Mouse (Mus musculus) spleen, adult 18-20 months (tissue): ENCODE measurements around the gene Adck2.

Source experiments
- DNase-seq, 2 experiments: peaks; one replicate each; pipeline ENCODE4 v3.0.0; 2022; ENCODE audit warnings: mixed read lengths in 2 of 2

Gene Adck2

GRCm38 (mm10) chr6:39573791-39574554, at the start of gene Adck2:
Adck2 (plus strand) TSS chr6:39573873.
- DNase-seq = peak; percentile 66 to 68

DNA sequence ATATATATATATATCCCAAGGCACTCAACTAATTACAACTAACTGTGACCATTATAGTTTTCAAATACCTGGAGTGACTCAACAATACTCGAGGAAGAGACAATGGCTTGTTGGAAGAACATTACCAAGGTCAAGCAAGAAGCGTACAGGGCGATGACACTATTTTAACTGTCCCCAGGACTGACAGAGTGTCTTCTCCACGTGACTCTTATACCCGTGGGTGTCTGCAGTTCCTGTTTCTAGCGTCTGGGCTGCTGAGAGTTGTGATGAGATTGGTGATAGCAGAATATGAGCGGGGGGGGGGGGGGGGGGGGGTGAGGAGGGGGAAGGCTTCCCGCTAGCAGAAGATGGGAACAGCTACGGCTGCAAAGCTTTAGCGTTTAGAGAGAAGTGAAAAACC, 46.9 kb upstream of the Adck2 start:
- peak in 1 of 2 experiments; percentile 9 for DNase-seq

- DNase-seq = peak in 1 of 2 experiments; percentile 11
Measured at GRCm38 (mm10) chr6:39527337-39527784, 46.3 kb upstream of the Adck2 start.

- DNase-seq = peak in 1 of 2 experiments; percentile 7
Measured at GRCm38 (mm10) chr6:39527811-39528210, 45.9 kb upstream of the Adck2 start.

DNA sequence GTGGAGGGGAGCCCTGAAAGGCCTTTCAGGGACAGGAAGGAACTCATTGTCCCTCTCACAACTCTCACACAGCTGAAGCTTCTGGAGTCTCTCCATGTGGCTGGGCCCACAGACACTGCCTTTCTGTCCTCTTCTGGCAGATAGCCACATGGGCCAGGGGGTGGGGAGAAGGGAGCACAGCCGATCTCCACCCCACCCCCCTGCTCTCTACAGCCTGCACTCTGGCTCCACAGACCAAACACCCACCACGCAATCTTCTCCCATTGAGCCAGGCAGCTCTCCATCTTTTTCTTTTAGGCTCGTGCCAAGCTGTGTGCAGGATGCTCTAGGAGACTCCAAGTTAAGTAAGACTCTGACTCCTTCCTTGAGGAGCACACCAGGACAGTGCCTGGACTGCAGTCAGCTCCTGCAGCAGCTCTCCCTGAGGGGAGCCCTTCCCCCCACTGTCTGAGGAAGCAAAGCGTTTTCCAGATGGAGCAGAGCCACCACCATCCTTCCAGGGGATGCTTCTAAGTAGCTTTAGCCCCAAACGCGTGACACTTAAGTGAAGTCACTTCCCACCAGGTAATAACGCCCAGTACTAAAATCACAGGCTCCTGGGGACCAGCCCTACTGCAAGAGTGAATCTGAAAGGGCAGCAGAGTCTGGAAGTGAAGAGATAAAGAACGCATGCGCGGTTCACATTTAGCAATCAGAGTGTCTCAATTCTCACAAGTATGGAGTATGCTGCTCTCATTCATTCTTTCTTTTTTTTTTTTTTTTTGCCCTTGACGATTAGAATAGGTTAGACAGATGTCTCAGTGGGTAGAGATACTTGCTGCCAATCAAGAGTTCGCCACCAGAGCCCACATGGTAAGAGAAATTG, 44.8 kb upstream of the Adck2 start:
- DNase-seq = no peak

DNA sequence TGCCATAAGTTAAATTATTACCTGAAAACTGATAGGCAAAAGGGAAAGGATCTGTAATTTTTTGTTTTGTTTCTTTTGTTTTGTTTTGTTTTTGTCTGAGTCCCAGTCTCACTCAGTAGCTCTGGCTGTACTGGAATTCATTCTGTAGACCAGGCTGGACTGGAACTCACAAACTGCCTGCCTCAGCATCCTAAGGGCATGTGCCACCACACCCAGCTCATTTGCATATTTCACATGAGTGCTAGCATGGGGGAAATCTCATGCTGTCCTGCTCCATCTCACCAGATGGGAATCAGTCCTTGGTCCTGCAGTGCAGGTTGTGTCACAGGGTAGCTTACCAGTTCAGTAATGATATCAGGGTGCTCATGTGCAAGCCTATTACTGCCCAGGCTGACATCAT, 38.7 kb upstream of the Adck2 start:
- no peak for DNase-seq

GRCm38 (mm10) chr6:39536621-39537020, 37.1 kb upstream of the Adck2 start:
- DNase-seq = no peak

GRCm38 (mm10) chr6:39537276-39537675, 36.4 kb upstream of the Adck2 start:
- DNase-seq = no peak

- no peak for DNase-seq
Measured at GRCm38 (mm10) chr6:39538227-39538626, 35.4 kb upstream of the Adck2 start.

DNA sequence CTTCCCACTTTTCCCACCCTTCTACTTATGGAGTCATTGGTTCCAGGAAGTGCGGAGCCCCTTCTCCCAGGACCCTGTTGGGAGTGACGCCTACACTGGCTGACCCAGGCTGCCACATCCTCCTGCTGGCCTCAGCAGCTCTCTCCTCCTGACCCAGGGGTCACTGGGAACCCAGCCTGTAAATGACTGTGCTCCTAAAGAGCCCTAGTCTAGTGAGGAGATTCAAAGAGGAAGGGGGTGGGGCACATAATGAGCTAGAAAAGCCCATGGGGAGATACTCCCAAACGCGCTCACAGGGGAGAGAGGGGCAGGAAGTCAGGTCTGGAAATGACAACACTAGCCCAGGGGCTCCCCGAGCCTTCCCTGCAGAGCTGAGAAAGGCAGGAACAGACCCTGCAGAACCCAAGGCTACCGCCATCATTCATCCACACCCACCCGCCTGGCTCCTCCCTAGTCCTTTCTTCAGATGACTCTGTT, 34.0 kb upstream of the Adck2 start:
- DNase-seq = no peak

- no peak for DNase-seq
Measured at GRCm38 (mm10) chr6:39540563-39540962, 33.1 kb upstream of the Adck2 start.

DNA sequence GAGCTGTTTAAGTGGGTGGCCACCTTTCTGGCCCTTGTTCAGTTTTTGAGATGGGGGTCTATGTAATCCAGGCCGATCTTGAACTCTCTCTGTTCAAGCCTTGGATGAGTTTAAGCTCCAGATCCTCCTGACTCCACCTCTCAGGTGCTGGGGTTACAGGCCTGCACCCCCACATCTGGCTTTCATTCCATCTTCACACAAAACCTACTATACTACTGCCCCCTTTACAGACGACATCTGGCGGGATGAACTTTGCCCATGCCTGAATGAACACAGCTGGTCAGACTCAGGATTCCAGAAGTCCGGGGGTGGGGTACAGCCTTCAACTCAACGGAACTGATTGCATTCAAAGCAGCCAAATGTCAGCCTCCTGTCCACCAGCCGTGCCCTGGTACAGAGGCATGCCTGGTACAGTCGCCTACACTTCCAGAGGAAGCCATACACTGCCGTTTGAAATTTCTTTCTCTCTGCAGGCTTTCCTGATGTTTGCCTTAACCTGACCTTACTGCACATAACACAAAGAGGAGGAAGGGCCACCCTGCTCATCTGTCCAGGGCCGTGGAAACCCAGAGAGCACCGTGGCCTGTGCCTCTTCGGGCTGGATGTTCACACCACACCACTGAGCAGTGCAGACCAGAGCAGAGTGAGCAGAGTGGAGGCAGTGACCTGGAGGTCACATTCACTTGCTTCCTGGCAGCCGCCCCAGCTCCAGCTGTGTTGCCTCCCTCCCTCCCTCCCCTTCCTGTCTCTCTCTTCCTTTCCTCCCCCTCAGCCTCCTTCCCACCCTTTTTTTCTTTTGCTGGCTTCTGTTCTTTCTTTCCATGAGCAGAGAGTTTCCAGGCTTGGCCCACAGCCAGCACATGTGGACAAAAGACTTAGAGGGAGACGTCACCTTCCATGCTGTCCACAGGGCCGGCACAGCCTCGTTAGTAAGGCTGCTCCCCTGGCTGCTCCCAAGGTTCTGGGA, 30.8 kb upstream of the Adck2 start:
- DNase-seq = no peak

- DNase-seq = no peak
Measured at GRCm38 (mm10) chr6:39543769-39544420, 29.8 kb upstream of the Adck2 start.

DNA sequence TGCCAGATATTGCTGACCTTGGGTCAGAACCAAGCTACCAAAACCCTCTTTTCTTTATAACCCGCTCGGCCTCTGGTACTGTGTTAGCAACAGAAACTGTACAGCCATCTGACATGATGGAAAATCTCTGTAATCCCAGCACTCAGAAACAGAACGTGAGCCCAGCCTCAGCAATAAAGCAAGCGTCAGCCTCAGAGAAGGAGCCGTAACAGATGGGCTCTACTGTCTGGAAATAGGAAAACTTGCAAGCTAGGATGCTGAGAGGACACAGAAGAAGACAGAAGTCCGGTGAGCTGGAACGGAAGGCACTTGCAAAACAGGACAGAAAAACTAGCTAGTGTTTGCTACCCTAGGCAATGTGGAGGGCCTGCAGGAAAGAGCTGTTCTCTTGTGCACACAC, 28.2 kb upstream of the Adck2 start:
- DNase-seq = no peak

GRCm38 (mm10) chr6:39548030-39548429, 25.6 kb upstream of the Adck2 start:
- DNase-seq = no peak

GRCm38 (mm10) chr6:39551981-39552636, 21.6 kb upstream of the Adck2 start:
- no peak for DNase-seq

- DNase-seq = no peak
Measured at GRCm38 (mm10) chr6:39554888-39555647, 18.6 kb upstream of the Adck2 start.

GRCm38 (mm10) chr6:39555648-39555945, 18.1 kb upstream of the Adck2 start:
- DNase-seq = no peak

GRCm38 (mm10) chr6:39556900-39557659, 16.6 kb upstream of the Adck2 start:
- DNase-seq = no peak

GRCm38 (mm10) chr6:39557723-39558261, 15.9 kb upstream of the Adck2 start, which contains the start of gene Dennd2a:
Dennd2a (minus strand) TSS chr6:39557867.
- DNase-seq = peak; percentile 11 to 21
